Mouse (Mus musculus): ENCODE results near the gene Gosr2. TPM values are rescaled to one million over a fixed set of nuclear protein-coding genes. Genes with fewer than 3 reads are reported as not detected.

The Gosr2 gene
- polyA plus RNA-seq, 1 experiment from 2014 or later, result 94.5 TPM

GRCm38 (mm10) chr11:103716971-103717370 is 19.3 kb upstream of the Gosr2 start:
- DNase-seq (ENCODE audit: low spot score), result no peak
- Histone ChIP-seq H3K4me3 (no peak overlapping the region), H3K4me1 (replicated peaks) (peaks cover 37% of the 10 kb centered on the region), H3K27ac (no peak overlapping the region), H3K27me3 (ENCODE audit: insufficient read depth, poor library complexity, severe bottlenecking) (peaks cover 28% of the 10 kb centered on the region), H3K9me3 (no peaks in the 10 kb centered on the region), H3K36me3 (no peaks in the 10 kb centered on the region)
- whole genome bisulfite sequencing, result 63% methylated on average over 9 of the region's 9 CpGs

GRCm38 (mm10) chr11:103714074-103714473 is 16.4 kb upstream of the Gosr2 start:
- peaks cover 28% of the 10 kb centered on the region for H3K27me3 ChIP-seq (ENCODE audit: insufficient read depth, poor library complexity, severe bottlenecking)
- 87% methylated on average over 2 of the region's 2 CpGs for WGBS
- H3K4me3 ChIP-seq, result no peak overlapping the region
- peaks cover 31% of the 10 kb centered on the region for H3K4me1 ChIP-seq (replicated peaks)
- no peak for DNase-seq (ENCODE audit: low spot score)
- no peaks in the 10 kb centered on the region for H3K36me3 ChIP-seq
- H3K27ac ChIP-seq, result no peak overlapping the region
- no peaks in the 10 kb centered on the region for H3K9me3 ChIP-seq

- 59% methylated on average over 28 of the region's 28 CpGs for WGBS
- H3K9me3 ChIP-seq, result no peaks in the 10 kb centered on the region
- H3K27ac ChIP-seq, result peak overlapping the region; percentile 12; the same call in 1 of the 2 replicates
- H3K4me3 ChIP-seq, result no peak overlapping the region
- H3K4me1 ChIP-seq (replicated peaks), result peaks cover 11% of the 10 kb centered on the region
- H3K27me3 ChIP-seq (ENCODE audit: insufficient read depth, poor library complexity, severe bottlenecking), result peaks cover 22% of the 10 kb centered on the region
- no peak for DNase-seq (ENCODE audit: low spot score)
- H3K36me3 ChIP-seq, result no peaks in the 10 kb centered on the region
Measured at GRCm38 (mm10) chr11:103711851-103712587, 14.3 kb upstream of the Gosr2 start.

- 0 out of 2 replicates have a peak, but pooled peaks cover under 1% of the 10 kb centered on the region for H3K36me3 ChIP-seq
- no peak overlapping the region for H3K4me3 ChIP-seq
- 88% methylated on average over 1 of the region's 1 CpGs for WGBS
- no peak for DNase-seq (ENCODE audit: low spot score)
- peaks cover 13% of the 10 kb centered on the region for H3K27me3 ChIP-seq (ENCODE audit: insufficient read depth, poor library complexity, severe bottlenecking)
- no peaks in the 10 kb centered on the region for H3K9me3 ChIP-seq
- peaks cover 9% of the 10 kb centered on the region for H3K4me1 ChIP-seq (replicated peaks)
- no peak overlapping the region for H3K27ac ChIP-seq
Measured at GRCm38 (mm10) chr11:103709982-103710381, 12.3 kb upstream of the Gosr2 start.

- 66% methylated on average over 8 of the region's 8 CpGs for WGBS
Measured at GRCm38 (mm10) chr11:103707005-103707404, 9.3 kb upstream of the Gosr2 start.

GRCm38 (mm10) chr11:103698226-103698625 is 528 bp upstream of the Gosr2 start:
- Histone ChIP-seq H3K9me3 (no peaks in the 10 kb centered on the region), H3K36me3 (peaks cover 9% of the 10 kb centered on the region), H3K4me1 (replicated peaks) (peaks cover 18% of the 10 kb centered on the region), H3K27ac (peak overlapping the region; percentile 99), H3K27me3 (ENCODE audit: insufficient read depth, poor library complexity, severe bottlenecking) (no peaks in the 10 kb centered on the region), H3K4me3 (peak overlapping the region; percentile 64)
- DNase-seq (ENCODE audit: low spot score), result no peak
- 72% methylated on average over 2 of the region's 2 CpGs for WGBS

More at GRCm38 (mm10) chr11:103707005-103707404, 9.3 kb upstream of the Gosr2 start:
- no peak for DNase-seq (ENCODE audit: low spot score)
- H3K4me3 ChIP-seq, result no peak overlapping the region
- H3K4me1 ChIP-seq (replicated peaks), result peaks cover 3% of the 10 kb centered on the region
- H3K9me3 ChIP-seq, result no peaks in the 10 kb centered on the region
- H3K27ac ChIP-seq, result no peak overlapping the region
- peaks cover 5% of the 10 kb centered on the region for H3K27me3 ChIP-seq (ENCODE audit: insufficient read depth, poor library complexity, severe bottlenecking)
- H3K36me3 ChIP-seq, result peaks cover 12% of the 10 kb centered on the region; the same call in 1 of the 2 replicates

- Histone ChIP-seq H3K9me3 (no peaks in the 10 kb centered on the region), H3K27me3 (ENCODE audit: insufficient read depth, poor library complexity, severe bottlenecking) (no peaks in the 10 kb centered on the region), H3K27ac (peak overlapping the region; percentile 99), H3K36me3 (peaks cover 3% of the 10 kb centered on the region; the same call in 1 of the 2 replicates), H3K4me1 (replicated peaks) (peaks cover 18% of the 10 kb centered on the region), H3K4me3 (peak overlapping the region; percentile 64)
- WGBS, result 2% methylated on average over 18 of the region's 18 CpGs
- no peak for DNase-seq (ENCODE audit: low spot score)
Measured at GRCm38 (mm10) chr11:103696851-103697564, 690 bp downstream of the Gosr2 start.

GRCm38 (mm10) chr11:103693241-103693640 is 4.5 kb downstream of the Gosr2 start:
- H3K9me3 ChIP-seq, result no peaks in the 10 kb centered on the region
- no peak overlapping the region for H3K4me3 ChIP-seq
- H3K36me3 ChIP-seq, result peaks cover 12% of the 10 kb centered on the region
- WGBS, result 97% methylated on average over 1 of the region's 1 CpGs
- H3K27ac ChIP-seq, result no peak overlapping the region
- DNase-seq (ENCODE audit: low spot score), result no peak
- peaks cover 22% of the 10 kb centered on the region; the same call in 1 of the 2 replicates for H3K4me1 ChIP-seq (replicated peaks)
- H3K27me3 ChIP-seq (ENCODE audit: insufficient read depth, poor library complexity, severe bottlenecking), result no peaks in the 10 kb centered on the region

- no peaks in the 10 kb centered on the region for H3K9me3 ChIP-seq
- no peaks in the 10 kb centered on the region for H3K27me3 ChIP-seq (ENCODE audit: insufficient read depth, poor library complexity, severe bottlenecking)
- peaks cover 34% of the 10 kb centered on the region for H3K36me3 ChIP-seq
- DNase-seq (ENCODE audit: low spot score), result no peak
- no peak overlapping the region for H3K27ac ChIP-seq
- H3K4me3 ChIP-seq, result no peak overlapping the region
- 95% methylated on average over 1 of the region's 1 CpGs for WGBS
- peaks cover 14% of the 10 kb centered on the region; the same call in 1 of the 2 replicates for H3K4me1 ChIP-seq (replicated peaks)
Measured at GRCm38 (mm10) chr11:103691036-103691435, 6.7 kb downstream of the Gosr2 start.

- H3K4me1 ChIP-seq (replicated peaks), result peaks cover 10% of the 10 kb centered on the region; the same call in 1 of the 2 replicates
- H3K27ac ChIP-seq, result no peak overlapping the region
- no peak for DNase-seq (ENCODE audit: low spot score)
- no peaks in the 10 kb centered on the region for H3K27me3 ChIP-seq (ENCODE audit: insufficient read depth, poor library complexity, severe bottlenecking)
- H3K9me3 ChIP-seq, result no peaks in the 10 kb centered on the region
- H3K36me3 ChIP-seq, result peaks cover 52% of the 10 kb centered on the region
- H3K4me3 ChIP-seq, result no peak overlapping the region
- WGBS, result 40% methylated on average over 3 of the region's 3 CpGs
Measured at GRCm38 (mm10) chr11:103688980-103689378, 8.7 kb downstream of the Gosr2 start.

GRCm38 (mm10) chr11:103688271-103688979 is 9.3 kb downstream of the Gosr2 start:
- H3K36me3 ChIP-seq, result peaks cover 57% of the 10 kb centered on the region
- WGBS, result 67% methylated on average over 6 of the region's 6 CpGs
- H3K27me3 ChIP-seq (ENCODE audit: insufficient read depth, poor library complexity, severe bottlenecking), result no peaks in the 10 kb centered on the region
- H3K27ac ChIP-seq, result no peak overlapping the region
- DNase-seq (ENCODE audit: low spot score), result no peak
- peaks cover 10% of the 10 kb centered on the region; the same call in 1 of the 2 replicates for H3K4me1 ChIP-seq (replicated peaks)
- no peak overlapping the region for H3K4me3 ChIP-seq
- no peaks in the 10 kb centered on the region for H3K9me3 ChIP-seq

- Histone ChIP-seq H3K27me3 (ENCODE audit: insufficient read depth, poor library complexity, severe bottlenecking) (no peaks in the 10 kb centered on the region), H3K27ac (no peak overlapping the region), H3K9me3 (no peaks in the 10 kb centered on the region), H3K4me1 (replicated peaks) (peaks cover 10% of the 10 kb centered on the region; the same call in 1 of the 2 replicates), H3K4me3 (no peak overlapping the region), H3K36me3 (peaks cover 74% of the 10 kb centered on the region)
- WGBS, result 87% methylated on average over 6 of the region's 6 CpGs
- DNase-seq (ENCODE audit: low spot score), result no peak
Measured at GRCm38 (mm10) chr11:103686706-103687105, 11.0 kb downstream of the Gosr2 start.

Data from hindbrain, embryonic 10.5 days (tissue).